Mouse (Mus musculus): ENCODE data around the gene Zfp318. TPM values are rescaled to one million over a fixed set of nuclear protein-coding genes. Genes with fewer than 3 reads are reported as not detected.

Gene Zfp318
- polyA plus RNA-seq, 1 experiment from 2014 or later = 12.6 TPM

GRCm38 (mm10) chr17:46419717-46420116 lies 36.2 kb downstream of the Zfp318 start:
- no peaks in the 10 kb centered on the region for H3K4me1 ChIP-seq
- H3K27ac ChIP-seq (replicated peaks) = no peak overlapping the region
- no peak for DNase-seq (ENCODE audit: low spot score)

GRCm38 (mm10) chr17:46426496-46426895 lies 43.0 kb downstream of the Zfp318 start:
- Histone ChIP-seq H3K4me3 (no peak overlapping the region), H3K4me1 (peaks cover 20% of the 10 kb centered on the region), H3K27ac (replicated peaks) (no peak overlapping the region), H3K9me3 (no peaks in the 10 kb centered on the region), H3K27me3 (replicated peaks; ENCODE audit: low read depth, poor library complexity, severe bottlenecking) (peaks cover 26% of the 10 kb centered on the region), H3K36me3 (replicated peaks) (no peaks in the 10 kb centered on the region)
- no peak for DNase-seq (ENCODE audit: low spot score)

More at GRCm38 (mm10) chr17:46419717-46420116, 36.2 kb downstream of the Zfp318 start:
- Histone ChIP-seq H3K36me3 (replicated peaks) (peaks cover 4% of the 10 kb centered on the region), H3K4me3 (no peak overlapping the region), H3K9me3 (no peaks in the 10 kb centered on the region), H3K27me3 (replicated peaks; ENCODE audit: low read depth, poor library complexity, severe bottlenecking) (no peaks in the 10 kb centered on the region)

GRCm38 (mm10) chr17:46428761-46429414 lies 45.4 kb downstream of the Zfp318 start, which contains the start of gene Crip3:
Gene Crip3, plus strand, starts transcription at chr17:46428926.
- 6% methylated on average over 18 of the region's 18 CpGs for WGBS
- peaks cover 25% of the 10 kb centered on the region for H3K4me1 ChIP-seq
- peak; percentile 53 for DNase-seq (ENCODE audit: low spot score)
- H3K27ac ChIP-seq (replicated peaks) = no peak within 1 kb of the TSS
- peak within 1 kb of the TSS; percentile 47 for H3K4me3 ChIP-seq
- no peaks in the 10 kb centered on the region for H3K36me3 ChIP-seq (replicated peaks)
- H3K9me3 ChIP-seq = no peaks in the 10 kb centered on the region
- peaks cover 39% of the 10 kb centered on the region for H3K27me3 ChIP-seq (replicated peaks; ENCODE audit: low read depth, poor library complexity, severe bottlenecking)

- peak; percentile 63 for DNase-seq (ENCODE audit: low spot score)
- H3K36me3 ChIP-seq (replicated peaks) = no peaks in the 10 kb centered on the region
- WGBS = 4% methylated on average over 17 of the region's 17 CpGs
- H3K27me3 ChIP-seq (replicated peaks; ENCODE audit: low read depth, poor library complexity, severe bottlenecking) = peaks cover 81% of the 10 kb centered on the region
- H3K4me3 ChIP-seq = peak overlapping the region; percentile 50
- no peaks in the 10 kb centered on the region for H3K9me3 ChIP-seq
- peaks cover 36% of the 10 kb centered on the region for H3K4me1 ChIP-seq
- peak overlapping the region; percentile 44; the same call in 1 of the 2 replicates for H3K27ac ChIP-seq (replicated peaks)
Observed at GRCm38 (mm10) chr17:46433627-46434026, 50.1 kb downstream of the Zfp318 start.

- Histone ChIP-seq H3K27ac (replicated peaks) (peak overlapping the region; percentile 19; the same call in 1 of the 2 replicates), H3K9me3 (no peaks in the 10 kb centered on the region), H3K36me3 (replicated peaks) (no peaks in the 10 kb centered on the region), H3K4me1 (peaks cover 19% of the 10 kb centered on the region), H3K4me3 (peak overlapping the region; percentile 31), H3K27me3 (replicated peaks; ENCODE audit: low read depth, poor library complexity, severe bottlenecking) (peaks cover 67% of the 10 kb centered on the region)
- DNase-seq (ENCODE audit: low spot score) = peak; percentile 66
- 28% methylated on average over 23 of the region's 23 CpGs for WGBS
Observed at GRCm38 (mm10) chr17:46436672-46437366, 53.3 kb downstream of the Zfp318 start.

GRCm38 (mm10) chr17:46438298-46438873 lies 54.9 kb downstream of the Zfp318 start, which contains the start of gene Slc22a7:
Gene Slc22a7, minus strand, starts transcription at chr17:46438457.
- 80% methylated on average over 4 of the region's 4 CpGs for WGBS
- DNase-seq (ENCODE audit: low spot score) = no peak
- H3K27me3 ChIP-seq (replicated peaks; ENCODE audit: low read depth, poor library complexity, severe bottlenecking) = peaks cover 75% of the 10 kb centered on the region
- peaks cover 35% of the 10 kb centered on the region for H3K4me1 ChIP-seq
- no peak within 1 kb of the TSS for H3K27ac ChIP-seq (replicated peaks)
- no peaks in the 10 kb centered on the region for H3K9me3 ChIP-seq
- no peak within 1 kb of the TSS for H3K4me3 ChIP-seq
- H3K36me3 ChIP-seq (replicated peaks) = no peaks in the 10 kb centered on the region

GRCm38 (mm10) chr17:46439176-46439575 lies 55.6 kb downstream of the Zfp318 start:
- DNase-seq (ENCODE audit: low spot score) = no peak
- 93% methylated on average over 10 of the region's 10 CpGs for WGBS
- Histone ChIP-seq H3K4me1 (peaks cover 32% of the 10 kb centered on the region), H3K27me3 (replicated peaks; ENCODE audit: low read depth, poor library complexity, severe bottlenecking) (peaks cover 79% of the 10 kb centered on the region), H3K4me3 (no peak overlapping the region), H3K9me3 (no peaks in the 10 kb centered on the region), H3K36me3 (replicated peaks) (no peaks in the 10 kb centered on the region), H3K27ac (replicated peaks) (no peak overlapping the region)

- peak overlapping the region; percentile 81 for H3K27ac ChIP-seq (replicated peaks)
- 1% methylated on average over 50 of the region's 50 CpGs for WGBS
Observed at GRCm38 (mm10) chr17:46444839-46445579, 61.5 kb downstream of the Zfp318 start.

GRCm38 (mm10) chr17:46446264-46446663 lies 62.7 kb downstream of the Zfp318 start:
- H3K36me3 ChIP-seq (replicated peaks) = no peaks in the 10 kb centered on the region
- peaks cover 45% of the 10 kb centered on the region for H3K4me1 ChIP-seq
- H3K4me3 ChIP-seq = no peak overlapping the region
- WGBS = 85% methylated on average over 16 of the region's 16 CpGs
- no peaks in the 10 kb centered on the region for H3K9me3 ChIP-seq
- no peak for DNase-seq (ENCODE audit: low spot score)
- peaks cover 77% of the 10 kb centered on the region for H3K27me3 ChIP-seq (replicated peaks; ENCODE audit: low read depth, poor library complexity, severe bottlenecking)
- no peak overlapping the region for H3K27ac ChIP-seq (replicated peaks)

More at GRCm38 (mm10) chr17:46444839-46445579, 61.5 kb downstream of the Zfp318 start:
- DNase-seq (ENCODE audit: low spot score) = peak; percentile 49
- H3K9me3 ChIP-seq = no peaks in the 10 kb centered on the region
- peaks cover 78% of the 10 kb centered on the region for H3K27me3 ChIP-seq (replicated peaks; ENCODE audit: low read depth, poor library complexity, severe bottlenecking)
- H3K36me3 ChIP-seq (replicated peaks) = no peaks in the 10 kb centered on the region
- peak overlapping the region; percentile 62 for H3K4me3 ChIP-seq
- H3K4me1 ChIP-seq = peaks cover 45% of the 10 kb centered on the region

- no peaks in the 10 kb centered on the region for H3K36me3 ChIP-seq (replicated peaks)
- no peak for DNase-seq (ENCODE audit: low spot score)
- no peaks in the 10 kb centered on the region for H3K9me3 ChIP-seq
- WGBS = 26% methylated on average over 5 of the region's 5 CpGs
- peaks cover 76% of the 10 kb centered on the region for H3K27me3 ChIP-seq (replicated peaks; ENCODE audit: low read depth, poor library complexity, severe bottlenecking)
- H3K4me3 ChIP-seq = no peak overlapping the region
- H3K27ac ChIP-seq (replicated peaks) = no peak overlapping the region
- peaks cover 45% of the 10 kb centered on the region for H3K4me1 ChIP-seq
Observed at GRCm38 (mm10) chr17:46452683-46453082, 69.2 kb downstream of the Zfp318 start.

GRCm38 (mm10) chr17:46453302-46453948 lies 69.9 kb downstream of the Zfp318 start:
- Histone ChIP-seq H3K27ac (replicated peaks) (0 out of 2 replicates have a peak overlapping the region, but pooled peaks have one; percentile 35), H3K4me1 (peaks cover 47% of the 10 kb centered on the region), H3K36me3 (replicated peaks) (no peaks in the 10 kb centered on the region), H3K4me3 (peak overlapping the region; percentile 61), H3K27me3 (replicated peaks; ENCODE audit: low read depth, poor library complexity, severe bottlenecking) (peaks cover 76% of the 10 kb centered on the region), H3K9me3 (no peaks in the 10 kb centered on the region)
- 5% methylated on average over 13 of the region's 13 CpGs for WGBS
- DNase-seq (ENCODE audit: low spot score) = no peak

Data from embryonic facial prominence, embryonic 10.5 days (tissue).